Mouse (Mus musculus) intestine, embryonic 16.5 days (tissue): ENCODE results near the gene Tm9sf4. TPM values are rescaled to one million over a fixed set of nuclear protein-coding genes. Genes with fewer than 3 reads are reported as not detected.

Experiments used
- ATAC-seq: fragments of 200-750 bp; cut with Nextera tagmentation; 2 replicates; pipeline ENCODE4 v1.8.0; 2017; ENCODE audit warnings: moderate TSS enrichment, moderate library complexity
- H3K27ac ChIP-seq: fragments of 300-500 bp; sonication (generic); 2 replicates; pipeline ENCODE4 v1.5.1; 2014; ENCODE audit warnings: mild to moderate bottlenecking, low read length
- H3K27me3 ChIP-seq: fragments of 300-500 bp; sonication (generic); replicated peaks from 2 replicates; pipeline ENCODE4 v1.6.1; 2014; ENCODE audit warnings: low read length, control low read depth, mixed read lengths; ENCODE audit not compliant: control insufficient read depth, insufficient read depth
- H3K36me3 ChIP-seq: fragments of 300-500 bp; sonication (generic); 2 replicates; pipeline ENCODE4 v1.6.1; 2014; ENCODE audit warnings: low read length, control low read depth; ENCODE audit not compliant: control insufficient read depth, insufficient read depth
- H3K4me1 ChIP-seq: fragments of 300-500 bp; sonication (generic); 2 replicates; pipeline ENCODE4 v1.6.1; 2014; ENCODE audit warnings: low read length, control low read depth, mixed read lengths; ENCODE audit not compliant: control insufficient read depth, insufficient read depth
- H3K4me2 ChIP-seq: fragments of 300-500 bp; sonication (generic); 2 replicates; pipeline ENCODE4 v1.6.1; 2014; ENCODE audit warnings: low read depth, low read length, control low read depth
- H3K4me3 ChIP-seq: fragments of 300-500 bp; sonication (generic); 2 replicates; pipeline ENCODE4 v1.5.1; 2014; ENCODE audit warnings: mild to moderate bottlenecking, low read length
- H3K9ac ChIP-seq: fragments of 300-500 bp; sonication (generic); 2 replicates; pipeline ENCODE4 v1.6.1; 2014; ENCODE audit warnings: low read depth, low read length
- H3K9me3 ChIP-seq: fragments of 300-500 bp; sonication (generic); 2 replicates; pipeline ENCODE4 v1.6.1; 2016; ENCODE audit warnings: low read length, control low read depth; ENCODE audit not compliant: control insufficient read depth
- WGBS: fragments of 180-500 bp; shearing (Covaris S2); extraction: QIAGEN DNeasy Blood & Tissue Kit; methylation state at CpG from one replicate; pipeline ENCODE4 v1.1.7; 2014; 5-methylcytosine and 5-hydroxymethylcytosine counted together
- polyA plus RNA-seq: library from polyadenylated mRNA; unstranded; fragments of >200 nt; fragmentation: Nextera tagmentation; extraction: Ambion mirVana; gene quantifications from 2 replicates; pipeline ENCODE4 v1.2.1, GENCODE M21; 2015

Gene Tm9sf4
- polyA plus RNA-seq, 1 experiment from 2014 or later = 101 TPM

- Histone ChIP-seq H3K36me3 (no peaks in the 10 kb centered on the region), H3K9me3 (no peaks in the 10 kb centered on the region), H3K27me3 (no peaks in the 10 kb centered on the region), H3K4me2 (no peak overlapping the region), H3K4me1 (peaks cover 5% of the 10 kb centered on the region; the same call in 1 of the 2 replicates), H3K4me3 (no peak overlapping the region), H3K9ac (no peak overlapping the region), H3K27ac (no peak overlapping the region)
- ATAC-seq = no peak
- WGBS = 79% methylated on average over 8 of the region's 8 CpGs
These were observed 9.0 kb upstream of the Tm9sf4 start for GRCm38 (mm10) chr2:153151926-153152665.

GRCm38 (mm10) chr2:153153033-153153450 lies 8.1 kb upstream of the Tm9sf4 start:
- Histone ChIP-seq H3K4me3 (no peak overlapping the region), H3K4me1 (peaks cover 5% of the 10 kb centered on the region; the same call in 1 of the 2 replicates), H3K27me3 (no peaks in the 10 kb centered on the region), H3K27ac (peak overlapping the region; percentile 61), H3K36me3 (no peaks in the 10 kb centered on the region), H3K4me2 (no peak overlapping the region), H3K9ac (no peak overlapping the region), H3K9me3 (no peaks in the 10 kb centered on the region)
- 53% methylated on average over 4 of the region's 4 CpGs for WGBS
- peak; percentile 88 for ATAC-seq

GRCm38 (mm10) chr2:153157270-153157669 lies 3.8 kb upstream of the Tm9sf4 start:
- 78% methylated on average over 1 of the region's 3 CpGs for WGBS
- Histone ChIP-seq H3K27ac (no peak overlapping the region), H3K4me1 (peaks cover 7% of the 10 kb centered on the region), H3K36me3 (no peaks in the 10 kb centered on the region), H3K9me3 (no peaks in the 10 kb centered on the region), H3K27me3 (no peaks in the 10 kb centered on the region), H3K4me2 (no peak overlapping the region), H3K9ac (no peak overlapping the region), H3K4me3 (no peak overlapping the region)
- no peak for ATAC-seq

- H3K27ac ChIP-seq = no peak overlapping the region
- no peak overlapping the region for H3K4me3 ChIP-seq
- peaks cover 10% of the 10 kb centered on the region for H3K4me1 ChIP-seq
- no peaks in the 10 kb centered on the region for H3K27me3 ChIP-seq
- no peaks in the 10 kb centered on the region for H3K9me3 ChIP-seq
- 79% methylated on average over 5 of the region's 5 CpGs for WGBS
- no peak overlapping the region for H3K4me2 ChIP-seq
- H3K9ac ChIP-seq = no peak overlapping the region
- no peak for ATAC-seq
- H3K36me3 ChIP-seq = no peaks in the 10 kb centered on the region
These were observed 970 bp upstream of the Tm9sf4 start for GRCm38 (mm10) chr2:153160133-153160532.

- H3K4me3 ChIP-seq = peak overlapping the region; percentile 75
- H3K36me3 ChIP-seq = no peaks in the 10 kb centered on the region; the same call in 1 of the 2 replicates
- no peaks in the 10 kb centered on the region for H3K9me3 ChIP-seq
- H3K27ac ChIP-seq = peak overlapping the region; percentile 80
- H3K9ac ChIP-seq = peak overlapping the region; percentile 88
- WGBS = 1% methylated on average over 16 of the region's 16 CpGs
- no peaks in the 10 kb centered on the region for H3K27me3 ChIP-seq
- ATAC-seq = peak; percentile 63
- peaks cover 10% of the 10 kb centered on the region for H3K4me1 ChIP-seq
- H3K4me2 ChIP-seq = peak overlapping the region; percentile 88
These were observed 579 bp downstream of the Tm9sf4 start for GRCm38 (mm10) chr2:153161684-153162080.

- WGBS = 66% methylated on average over 6 of the region's 6 CpGs
- Histone ChIP-seq H3K36me3 (no peaks in the 10 kb centered on the region; the same call in 1 of the 2 replicates), H3K9ac (no peak overlapping the region), H3K4me1 (peaks cover 17% of the 10 kb centered on the region), H3K4me3 (no peak overlapping the region), H3K4me2 (no peak overlapping the region), H3K27ac (no peak overlapping the region), H3K9me3 (no peaks in the 10 kb centered on the region), H3K27me3 (no peaks in the 10 kb centered on the region)
- no peak for ATAC-seq
These were observed 6.0 kb downstream of the Tm9sf4 start for GRCm38 (mm10) chr2:153167136-153167535.

- H3K27ac ChIP-seq = 0 out of 2 replicates have a peak overlapping the region, but pooled peaks have one; percentile 26
- WGBS = 32% methylated on average over 2 of the region's 2 CpGs
- H3K9ac ChIP-seq = no peak overlapping the region
- no peaks in the 10 kb centered on the region; the same call in 1 of the 2 replicates for H3K36me3 ChIP-seq
- 0 out of 2 replicates have a peak, but pooled peaks have one; percentile 28 for ATAC-seq
- H3K9me3 ChIP-seq = no peaks in the 10 kb centered on the region
- no peak overlapping the region for H3K4me2 ChIP-seq
- no peak overlapping the region for H3K4me3 ChIP-seq
- H3K27me3 ChIP-seq = no peaks in the 10 kb centered on the region
- peaks cover 9% of the 10 kb centered on the region; the same call in 1 of the 2 replicates for H3K4me1 ChIP-seq
These were observed 7.2 kb downstream of the Tm9sf4 start for GRCm38 (mm10) chr2:153168134-153168820.

- no peaks in the 10 kb centered on the region for H3K27me3 ChIP-seq
- H3K4me1 ChIP-seq = peaks cover 9% of the 10 kb centered on the region
- ATAC-seq = no peak
- no peak overlapping the region for H3K4me3 ChIP-seq
- WGBS = 87% methylated on average over 9 of the region's 9 CpGs
- no peaks in the 10 kb centered on the region for H3K9me3 ChIP-seq
- H3K36me3 ChIP-seq = no peaks in the 10 kb centered on the region; the same call in 1 of the 2 replicates
- no peak overlapping the region for H3K27ac ChIP-seq
- no peak overlapping the region for H3K4me2 ChIP-seq
- no peak overlapping the region for H3K9ac ChIP-seq
These were observed 9.6 kb downstream of the Tm9sf4 start for GRCm38 (mm10) chr2:153170490-153171224.

GRCm38 (mm10) chr2:153171966-153172365 lies 10.9 kb downstream of the Tm9sf4 start:
- H3K9me3 ChIP-seq = no peaks in the 10 kb centered on the region
- H3K4me1 ChIP-seq = peaks cover 11% of the 10 kb centered on the region
- no peak overlapping the region for H3K4me2 ChIP-seq
- no peaks in the 10 kb centered on the region for H3K36me3 ChIP-seq
- WGBS = 80% methylated on average over 5 of the region's 5 CpGs
- H3K9ac ChIP-seq = no peak overlapping the region
- no peak overlapping the region for H3K4me3 ChIP-seq
- no peaks in the 10 kb centered on the region for H3K27me3 ChIP-seq
- H3K27ac ChIP-seq = 0 out of 2 replicates have a peak overlapping the region, but pooled peaks have one; percentile 20
- peak; percentile 62 for ATAC-seq
